Mouse (Mus musculus) CH12.LX (cell line): ENCODE measurements around the gene Sprr2b. TPM values are rescaled to one million over a fixed set of nuclear protein-coding genes. Genes with fewer than 3 reads are reported as not detected.
"Not testable (repeated sequence)": the region's sequence is repeated elsewhere in the genome, so short reads cannot be mapped to it uniquely, and the experiment has no call there.

ENCODE experiments used
- DNase-seq: peaks from one replicate; pipeline ENCODE4 v3.0.0-alpha.2; 2013; ENCODE audit errors: extremely low read depth
- H3K27ac ChIP-seq: 2 replicates; pipeline ENCODE4 v1.5.1; 2012; ENCODE audit warnings: low read depth, mild to moderate bottlenecking, control low read depth, moderate library complexity; ENCODE audit not compliant: insufficient read depth
- H3K27me3 ChIP-seq: replicated peaks from 2 replicates; pipeline ENCODE3; 2012; ENCODE audit warnings: inconsistent platforms
- H3K36me3 ChIP-seq, 2 experiments: replicated peaks in 1 of 2; 2 replicates each; pipeline versions ENCODE3 to v1.6.1; 2012; ENCODE audit warnings: inconsistent platforms in 1 of 2, low read length in 1 of 2, mild to moderate bottlenecking in 1 of 2, mixed read lengths in 1 of 2, moderate library complexity in 1 of 2; ENCODE audit not compliant: control insufficient read depth in 1 of 2, insufficient read depth in 1 of 2
- H3K4me1 ChIP-seq, 2 experiments: 2 replicates each; pipeline ENCODE4 v1.6.1; 2012; ENCODE audit warnings: inconsistent platforms in 1 of 2, moderate library complexity in 1 of 2; ENCODE audit not compliant: insufficient read depth in 2 of 2, control insufficient read depth in 1 of 2
- H3K4me2 ChIP-seq: 2 replicates; pipeline ENCODE4 v1.6.1; 2012; ENCODE audit warnings: low read depth, mild to moderate bottlenecking, control low read depth; ENCODE audit not compliant: poor library complexity, insufficient read depth, severe bottlenecking
- H3K4me3 ChIP-seq, 3 experiments: fragments of 150-350 bp in 1 of 3; sonication (generic) in 1 of 3; replicated peaks in 1 of 3; 2 replicates each; pipeline versions ENCODE3 to v1.5.1; 2011 to 2012; ENCODE audit warnings: low read depth in 2 of 3, low read length in 2 of 3, mild to moderate bottlenecking in 2 of 3, moderate library complexity in 2 of 3, control low read depth in 1 of 3, improper control_type of control experiment in 1 of 3, inconsistent platforms in 1 of 3, mixed read lengths in 1 of 3; ENCODE audit not compliant: poor library complexity in 1 of 3
- H3K79me2 ChIP-seq: replicated peaks from 2 replicates; pipeline ENCODE4 v1.6.1; 2012; ENCODE audit warnings: mild to moderate bottlenecking, moderate library complexity; ENCODE audit not compliant: control insufficient read depth, poor library complexity, insufficient read depth, severe bottlenecking; ENCODE audit errors: extremely low read depth
- H3K9ac ChIP-seq: 2 replicates; pipeline ENCODE4 v1.6.1; 2012; ENCODE audit warnings: low read depth, mild to moderate bottlenecking, control low read depth, moderate library complexity; ENCODE audit not compliant: insufficient read depth
- H3K9me3 ChIP-seq: replicated peaks from 2 replicates; pipeline ENCODE3; 2012; ENCODE audit warnings: low read length, inconsistent platforms, mixed read lengths
- BHLHE40 ChIP-seq: IDR thresholded peaks from 2 replicates; pipeline ENCODE4 v1.6.1; 2011; ENCODE audit warnings: mild to moderate bottlenecking, low read depth, low read length, improper control_type of control experiment
- CTCF ChIP-seq, 2 experiments: IDR thresholded peaks in 1 of 2; conservative IDR thresholded peaks in 1 of 2; 2 replicates each; pipeline ENCODE4 v1.5.1; 2011 to 2012; ENCODE audit warnings: low read depth in 2 of 2, low read length in 2 of 2, improper control_type of control experiment in 1 of 2, inconsistent platforms in 1 of 2, mild to moderate bottlenecking in 1 of 2, moderate library complexity in 1 of 2
- ELF1 ChIP-seq: IDR thresholded peaks from 2 replicates; pipeline ENCODE4 v1.6.1; 2014; ENCODE audit warnings: low read depth, mild to moderate bottlenecking, inconsistent platforms, low read length, improper control_type of control experiment
- EP300 ChIP-seq: IDR thresholded peaks from 2 replicates; pipeline ENCODE4 v1.6.1; 2011; ENCODE audit warnings: low read length, improper control_type of control experiment
- HCFC1 ChIP-seq: IDR thresholded peaks from 2 replicates; pipeline ENCODE4 v1.6.1; 2012; ENCODE audit warnings: low read depth, mild to moderate bottlenecking, inconsistent platforms, low read length, improper control_type of control experiment
- JUN ChIP-seq: IDR thresholded peaks from 2 replicates; pipeline ENCODE4 v1.6.1; 2011; ENCODE audit warnings: low read depth, mild to moderate bottlenecking, low read length, improper control_type of control experiment, moderate library complexity; ENCODE audit not compliant: insufficient read depth
- JUND ChIP-seq: conservative IDR thresholded peaks from 2 replicates; pipeline ENCODE4 v1.6.1; 2011; ENCODE audit warnings: low read depth, low read length, improper control_type of control experiment
- KAT2A ChIP-seq: IDR thresholded peaks from 2 replicates; pipeline ENCODE4 v1.6.1; 2012; ENCODE audit warnings: low read length, improper control_type of control experiment, inconsistent platforms; ENCODE audit not compliant: insufficient replicate concordance
- MAX ChIP-seq: IDR thresholded peaks from 2 replicates; pipeline ENCODE4 v1.6.1; 2011; ENCODE audit warnings: low read length, improper control_type of control experiment
- MAZ ChIP-seq: IDR thresholded peaks from 2 replicates; pipeline ENCODE4 v1.6.1; 2012; ENCODE audit warnings: low read depth, mild to moderate bottlenecking, inconsistent platforms, low read length, improper control_type of control experiment, moderate library complexity
- MXI1 ChIP-seq: IDR thresholded peaks from 2 replicates; pipeline ENCODE4 v1.6.1; 2011; ENCODE audit warnings: mild to moderate bottlenecking, low read depth, low read length, improper control_type of control experiment
- NELFE ChIP-seq: IDR thresholded peaks from 2 replicates; pipeline ENCODE4 v1.6.1; 2011; ENCODE audit warnings: low read depth, low read length, improper control_type of control experiment
- NRF1 ChIP-seq: IDR thresholded peaks from 2 replicates; pipeline ENCODE4 v1.6.1; 2014; ENCODE audit warnings: low read depth, mild to moderate bottlenecking, inconsistent platforms, low read length, improper control_type of control experiment, moderate library complexity
- PAX5 ChIP-seq: IDR thresholded peaks from 2 replicates; pipeline ENCODE4 v1.6.1; 2012; ENCODE audit warnings: low read length, inconsistent platforms, mixed read lengths
- POLR2AphosphoS2 ChIP-seq: IDR thresholded peaks from 2 replicates; pipeline ENCODE4 v1.6.1; 2011; ENCODE audit warnings: low read depth, low read length, improper control_type of control experiment
- SMC3 ChIP-seq: IDR thresholded peaks from 2 replicates; pipeline ENCODE4 v1.6.1; 2011; ENCODE audit warnings: low read depth, low read length, improper control_type of control experiment
- TBP ChIP-seq: conservative IDR thresholded peaks from 2 replicates; pipeline ENCODE4 v1.6.1; 2011; ENCODE audit warnings: low read depth, low read length, improper control_type of control experiment
- UBTF ChIP-seq: IDR thresholded peaks from 2 replicates; pipeline ENCODE4 v1.6.1; 2012; ENCODE audit warnings: low read depth, mild to moderate bottlenecking, inconsistent platforms, low read length, improper control_type of control experiment, moderate library complexity
- ZC3H11A ChIP-seq: IDR thresholded peaks from 2 replicates; pipeline ENCODE4 v1.6.1; 2012; ENCODE audit warnings: low read depth, mild to moderate bottlenecking, inconsistent platforms, low read length, improper control_type of control experiment
- ZKSCAN1 ChIP-seq: IDR thresholded peaks from 2 replicates; pipeline ENCODE4 v1.6.1; 2012; ENCODE audit warnings: low read depth, inconsistent platforms, low read length, improper control_type of control experiment, borderline replicate concordance
- dilution Hi-C: fragments of 300-500 bp; cut with MboI; formaldehyde crosslinking; loops from 2 replicates; pipeline ENCODE4 v1.14.3; 2020; ENCODE audit warnings: low sequenced_read_pairs; ENCODE audit not compliant: extremely low pct_unique_long_range_greater_than_20kb, extremely low pct_ligation_motif_present
- in situ Hi-C: fragments of 300-500 bp; cut with MboI; formaldehyde crosslinking; loops from 3 replicates; pipeline ENCODE4 v1.14.3; 2019; ENCODE audit warnings: low sequenced_read_pairs, low pct_ligation_motif_present, low pct_unique_long_range_greater_than_20kb, mixed read lengths
- polyA plus RNA-seq: library from polyadenylated mRNA; unstranded; fragments of >175 nt; gene quantifications from 2 replicates; pipeline ENCODE4 v1.2.1, GENCODE M21; 2012; ENCODE audit warnings: low read depth; ENCODE audit not compliant: insufficient read length
- total RNA-seq, 2 experiments: library from RNA; depleted of rRNA; stranded (reverse); fragments of 300-350 nt in 1 of 2; fragments of >200 nt in 1 of 2; gene quantifications; 2 replicates each; pipeline ENCODE4 v1.2.3; 2012 to 2014

Sprr2b gene
- total and polyA plus RNA-seq, 3 experiments = not detected

GRCm38 (mm10) chr3:92285101-92285500, 31.3 kb upstream of the Sprr2b start, which contains the start of gene Sprr2a3:
TSS of gene Sprr2a3 (plus strand) at chr3:92285417.
- H3K9me3 ChIP-seq, H3K36me3 ChIP-seq, dilution Hi-C loops, in situ Hi-C loops, H3K9ac ChIP-seq, H3K79me2 ChIP-seq, DNase-seq, H3K4me2 ChIP-seq, H3K27me3 ChIP-seq, H3K4me3 ChIP-seq, H3K4me1 ChIP-seq, H3K27ac ChIP-seq: not testable (repeated sequence)

GRCm38 (mm10) chr3:92288489-92288888, 27.9 kb upstream of the Sprr2b start:
- H3K9ac ChIP-seq, H3K4me1 ChIP-seq, DNase-seq, H3K27me3 ChIP-seq, H3K4me3 ChIP-seq, H3K36me3 ChIP-seq, H3K27ac ChIP-seq, in situ Hi-C loops, H3K79me2 ChIP-seq, H3K4me2 ChIP-seq, dilution Hi-C loops, H3K9me3 ChIP-seq: not testable (repeated sequence)

- Histone ChIP-seq H3K27ac (no peak overlapping the region), H3K9me3 (peaks cover 3% of the 10 kb centered on the region), H3K4me2 (no peak overlapping the region), H3K27me3 (no peaks in the 10 kb centered on the region), H3K4me1 (no peaks in the 10 kb centered on the region), H3K36me3 (no peaks in the 10 kb centered on the region), H3K79me2 (no peaks in the 10 kb centered on the region), H3K9ac (no peak overlapping the region), H3K4me3 (no peak overlapping the region)
- in situ Hi-C loops (no loop called here), dilution Hi-C loops (no loop called here)
- TF ChIP-seq NRF1 (no peak), HCFC1 (no peak), ZKSCAN1 (no peak), BHLHE40 (no peak), ZC3H11A (no peak), NELFE (no peak), TBP (no peak), POLR2AphosphoS2 (no peak), EP300 (no peak), MXI1 (no peak), JUN (no peak), JUND (no peak), MAX (no peak), SMC3 (no peak), MAZ (no peak), ELF1 (no peak), CTCF (conservative IDR thresholded peaks at IDR 0.05 in 1 of 2, IDR thresholded peaks at IDR 0.05 in 1 of 2; ENCODE audit: low read depth in 2 of 2, low read length in 2 of 2) (no peak), KAT2A (no peak), UBTF (no peak), PAX5 (no peak)
- DNase-seq = no peak
Observed at GRCm38 (mm10) chr3:92307406-92307805, 9.0 kb upstream of the Sprr2b start.
